Mouse (Mus musculus) heart, postnatal 0 days (tissue): ENCODE measurements at regions not wholly inside any gene's neighbourhood (a gene's known extent, or its start where the extent isn't known, plus 50 kb on each side); places are given as distances from the start of the nearest gene placed in this dataset.

ENCODE experiments used
- ATAC-seq: fragments of 200-750 bp; cut with Nextera tagmentation; 2 replicates; pipeline ENCODE4 v1.8.0; 2017; ENCODE audit warnings: low read depth, moderate number of reproducible peaks, moderate library complexity; ENCODE audit not compliant: insufficient read depth
- DNase-seq: peaks from one replicate; pipeline ENCODE4 v3.0.0-alpha.2; 2016; ENCODE audit warnings: low spot score
- H3K27ac ChIP-seq: fragments of 300-500 bp; sonication (generic); 2 replicates; pipeline ENCODE4 v1.5.1; 2014; ENCODE audit warnings: low read depth, mild to moderate bottlenecking
- H3K27me3 ChIP-seq: fragments of 300-500 bp; sonication (generic); 2 replicates; pipeline ENCODE4 v1.6.1; 2014; ENCODE audit warnings: low read length, mixed read lengths; ENCODE audit not compliant: control insufficient read depth, insufficient read depth
- H3K36me3 ChIP-seq: fragments of 300-500 bp; sonication (generic); replicated peaks from 2 replicates; pipeline ENCODE4 v1.6.1; 2014; ENCODE audit warnings: low read length, mixed read lengths; ENCODE audit not compliant: control insufficient read depth, insufficient read depth
- H3K4me1 ChIP-seq: fragments of 300-500 bp; sonication (generic); 2 replicates; pipeline ENCODE4 v1.6.1; 2014; ENCODE audit warnings: antibody characterized with exemption; ENCODE audit not compliant: control insufficient read depth, insufficient read depth
- H3K4me2 ChIP-seq: fragments of 300-500 bp; sonication (generic); 2 replicates; pipeline ENCODE4 v1.6.1; 2014; ENCODE audit warnings: low read depth, mild to moderate bottlenecking, low read length, moderate library complexity
- H3K4me3 ChIP-seq: fragments of 300-500 bp; sonication (generic); 2 replicates; pipeline ENCODE4 v1.5.1; 2014; ENCODE audit warnings: low read depth, low read length
- H3K9ac ChIP-seq: fragments of 300-500 bp; sonication (generic); replicated peaks from 2 replicates; pipeline ENCODE4 v1.6.1; 2014; ENCODE audit warnings: low read depth, low read length, mixed read lengths
- H3K9me3 ChIP-seq: fragments of 300-500 bp; sonication (generic); replicated peaks from 2 replicates; pipeline ENCODE4 v1.6.1; 2016; ENCODE audit warnings: low read length; ENCODE audit not compliant: control insufficient read depth
- CTCF ChIP-seq: IDR thresholded peaks from 2 replicates; pipeline ENCODE4 v1.5.1; 2016; ENCODE audit warnings: antibody characterized with exemption, control low read depth, low read depth
- EP300 ChIP-seq: IDR thresholded peaks from 2 replicates; pipeline ENCODE4 v1.6.1; 2016; ENCODE audit warnings: antibody characterized with exemption, low read depth
- WGBS: fragments of 180-500 bp; shearing (Covaris S2); extraction: QIAGEN DNeasy Blood & Tissue Kit; methylation state at CpG from one replicate; pipeline ENCODE4 v1.1.7; 2014; 5-methylcytosine and 5-hydroxymethylcytosine counted together

DNA sequence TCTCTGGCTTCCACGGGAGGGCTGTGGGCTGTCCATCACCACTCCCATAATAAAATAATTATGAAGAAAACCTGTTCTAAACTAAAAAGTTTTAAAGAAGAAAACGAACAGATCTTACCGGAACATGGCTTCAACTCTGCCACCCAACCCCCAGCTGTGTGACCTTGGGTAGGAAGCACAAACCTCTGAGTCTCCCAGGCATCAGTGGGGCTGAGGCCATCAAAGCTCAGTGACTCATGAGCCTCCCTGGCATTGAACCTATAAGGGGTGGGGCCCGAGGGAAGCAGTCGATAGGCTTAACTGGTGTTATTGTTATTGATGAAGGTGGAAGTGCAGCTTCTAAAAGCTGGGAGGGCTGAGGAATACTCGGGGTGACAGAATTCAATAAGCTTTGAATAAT lies 83.1 kb upstream of the Zc3h12a start:
- WGBS: 69% methylated on average over 6 of the region's 6 CpGs
- H3K4me3 ChIP-seq: no peak overlapping the region
- H3K27ac ChIP-seq: no peak overlapping the region
- TF ChIP-seq EP300 (no peak), CTCF (no peak)
- H3K9me3 ChIP-seq: 0 out of 2 replicates have a peak, but pooled peaks cover 2% of the 10 kb centered on the region
- no peaks in the 10 kb centered on the region for H3K27me3 ChIP-seq
- no peak for DNase-seq
- no peaks in the 10 kb centered on the region for H3K4me1 ChIP-seq
- H3K4me2 ChIP-seq: no peak overlapping the region
- ATAC-seq: no peak
- no peak overlapping the region for H3K9ac ChIP-seq
- no peaks in the 10 kb centered on the region for H3K36me3 ChIP-seq

DNA sequence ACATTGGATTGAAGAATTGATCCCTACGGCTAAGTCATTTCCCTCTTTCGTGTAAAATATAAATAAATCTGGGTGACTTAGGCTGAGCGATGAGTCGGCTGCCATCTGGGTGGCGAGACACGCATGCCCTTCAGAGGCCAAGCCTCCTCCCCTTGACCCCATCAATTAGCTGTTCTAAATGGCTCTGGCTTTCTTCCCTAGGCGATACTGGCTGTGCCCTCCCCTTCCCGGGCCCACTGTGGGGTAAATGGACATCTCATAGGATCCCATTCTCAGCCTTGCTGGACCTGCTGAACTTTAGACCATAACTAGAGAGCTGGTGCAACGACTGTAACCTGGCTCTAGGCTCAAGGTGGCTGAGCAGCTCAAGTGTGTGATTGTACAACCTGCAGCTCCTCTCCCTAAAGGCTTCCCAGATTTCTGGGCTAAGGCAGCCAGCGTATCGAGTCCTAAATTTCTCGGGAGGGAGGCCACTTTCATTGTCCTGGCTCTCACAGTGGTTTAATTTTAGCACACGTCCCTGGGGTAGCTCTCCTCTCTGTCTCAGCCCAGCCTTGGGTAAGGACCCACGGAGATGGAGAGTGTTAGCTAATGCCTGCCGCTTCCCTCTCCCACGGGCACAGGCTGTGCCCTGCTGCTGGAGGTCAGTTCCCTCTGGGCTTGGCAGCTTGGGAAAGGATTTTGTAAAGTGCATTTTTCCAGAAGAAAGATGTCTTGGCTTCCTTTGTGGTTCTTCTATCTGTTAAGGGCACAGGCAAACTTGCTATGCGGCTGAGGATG lies 80.7 kb upstream of the Zc3h12a start:
- WGBS: 53% methylated on average over 17 of the region's 17 CpGs
- Histone ChIP-seq H3K27ac (no peak overlapping the region), H3K4me2 (no peak overlapping the region), H3K9me3 (no peaks in the 10 kb centered on the region), H3K4me3 (no peak overlapping the region), H3K4me1 (no peaks in the 10 kb centered on the region), H3K27me3 (no peaks in the 10 kb centered on the region), H3K36me3 (no peaks in the 10 kb centered on the region), H3K9ac (no peak overlapping the region)
- DNase-seq (no peak), ATAC-seq (no peak)
- TF ChIP-seq EP300 (no peak), CTCF (no peak)

DNA sequence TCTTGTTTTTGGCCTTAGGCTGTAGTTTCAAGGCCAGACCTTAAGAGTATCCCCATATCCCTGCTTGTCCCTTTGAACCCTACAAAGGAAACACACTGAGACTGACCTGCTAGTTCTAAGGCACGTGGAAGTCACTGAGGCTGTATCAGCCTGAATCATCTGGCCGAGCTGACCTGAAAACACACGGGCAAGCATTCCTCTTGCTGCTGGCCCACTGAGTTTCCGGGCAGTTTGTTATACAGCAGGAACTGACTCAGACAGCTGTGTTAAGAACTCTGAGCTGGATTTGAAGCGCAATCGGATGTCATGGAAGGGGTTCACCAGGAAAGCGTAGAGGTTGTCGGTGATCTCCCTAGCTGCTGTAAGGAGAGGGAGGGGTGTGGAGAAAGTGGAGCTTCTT lies 75.9 kb upstream of the Zc3h12a start:
- DNase-seq (no peak), ATAC-seq (no peak)
- no peaks in the 10 kb centered on the region for H3K4me1 ChIP-seq
- H3K4me2 ChIP-seq: no peak overlapping the region
- no peak for TF ChIP-seq CTCF
- TF ChIP-seq EP300: no peak
- H3K4me3 ChIP-seq: no peak overlapping the region
- 62% methylated on average over 8 of the region's 8 CpGs for WGBS
- 0 out of 2 replicates have a peak, but pooled peaks cover 3% of the 10 kb centered on the region for H3K27me3 ChIP-seq
- no peak overlapping the region for H3K9ac ChIP-seq
- no peaks in the 10 kb centered on the region for H3K36me3 ChIP-seq
- H3K9me3 ChIP-seq: no peaks in the 10 kb centered on the region
- no peak overlapping the region for H3K27ac ChIP-seq

DNA sequence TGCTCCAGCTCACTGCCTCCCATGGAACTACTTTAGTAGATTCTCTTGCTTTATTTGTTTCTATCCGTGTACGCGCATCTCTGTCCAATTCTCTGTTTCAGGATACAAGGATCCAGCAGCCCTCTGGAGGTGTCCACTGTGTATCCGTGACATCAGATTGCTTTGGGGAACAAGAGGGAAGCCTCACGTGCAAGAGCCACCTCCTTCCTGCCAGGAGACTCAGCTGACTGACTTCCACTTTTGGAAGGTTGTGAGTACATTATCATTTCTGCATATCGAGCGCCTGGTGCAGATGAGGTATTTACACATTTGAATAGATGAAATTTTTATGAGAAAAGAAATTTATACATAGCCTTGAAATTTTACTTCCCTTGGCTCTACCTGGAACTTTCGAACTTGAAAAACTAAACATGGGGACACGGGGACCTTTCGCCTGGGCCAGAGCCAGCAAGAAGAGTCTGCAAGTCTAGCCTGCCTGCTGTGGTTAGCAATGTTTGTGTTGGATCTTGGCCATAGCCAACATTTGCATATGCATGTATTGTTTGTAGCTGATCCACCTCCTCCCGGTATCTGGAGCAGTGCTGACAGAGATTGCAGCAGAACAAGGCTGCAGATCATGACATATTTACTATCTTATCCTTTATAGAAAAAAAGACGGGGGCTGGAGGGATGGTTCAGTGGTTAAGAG lies 74.1 kb upstream of the Zc3h12a start:
- TF ChIP-seq CTCF: no peak
- no peak for TF ChIP-seq EP300
- WGBS: 64% methylated on average over 12 of the region's 12 CpGs
- Histone ChIP-seq H3K27me3 (0 out of 2 replicates have a peak, but pooled peaks cover 5% of the 10 kb centered on the region), H3K27ac (no peak overlapping the region), H3K4me2 (no peak overlapping the region), H3K9ac (no peak overlapping the region), H3K36me3 (no peaks in the 10 kb centered on the region), H3K4me1 (no peaks in the 10 kb centered on the region), H3K9me3 (no peaks in the 10 kb centered on the region), H3K4me3 (no peak overlapping the region)
- no peak for ATAC-seq
- DNase-seq: no peak

DNA sequence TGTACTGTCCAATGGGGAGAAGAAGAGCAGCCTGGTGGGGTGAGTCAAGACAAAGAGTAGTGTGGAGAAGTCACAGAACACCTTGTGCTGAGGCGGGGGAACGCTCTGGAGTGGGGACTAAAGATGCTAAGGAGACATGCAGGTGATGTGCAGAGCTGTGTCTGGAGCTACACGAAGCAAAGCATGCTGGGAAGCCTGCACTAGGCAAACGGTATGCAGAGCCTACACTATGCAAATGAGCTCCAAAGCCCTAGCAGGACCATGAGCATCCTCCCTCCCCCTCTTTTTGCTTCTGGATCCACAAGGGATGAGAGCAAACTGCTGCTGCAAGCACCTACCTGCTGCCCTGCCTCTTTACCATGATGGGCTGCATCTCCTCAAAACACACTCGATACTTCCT lies 73.1 kb upstream of the Zc3h12a start:
- Histone ChIP-seq H3K9ac (no peak overlapping the region), H3K9me3 (no peaks in the 10 kb centered on the region), H3K4me3 (no peak overlapping the region), H3K27me3 (0 out of 2 replicates have a peak, but pooled peaks cover 10% of the 10 kb centered on the region), H3K27ac (no peak overlapping the region), H3K4me2 (no peak overlapping the region), H3K4me1 (no peaks in the 10 kb centered on the region), H3K36me3 (no peaks in the 10 kb centered on the region)
- ATAC-seq: no peak
- 49% methylated on average over 5 of the region's 5 CpGs for WGBS
- no peak for TF ChIP-seq EP300
- TF ChIP-seq CTCF: no peak
- DNase-seq: no peak
